Mouse (Mus musculus) erythroblast, adult 5-6 weeks (primary cell): Measurements from ENCODE around the gene Gk5. TPM values are rescaled to one million over a fixed set of nuclear protein-coding genes. Genes with fewer than 3 reads are reported as not detected.
"Not testable (repeated sequence)": the region's sequence is repeated elsewhere in the genome, so short reads cannot be mapped to it uniquely, and the experiment has no call there.

Source experiments
- ATAC-seq: replicated peaks from 2 replicates; pipeline ENCODE4 v1.8.0; 2016; ENCODE audit warnings: moderate number of reproducible peaks, mild to moderate bottlenecking, moderate TSS enrichment, inconsistent platforms; ENCODE audit not compliant: poor library complexity, low FRiP score, severe bottlenecking
- total RNA-seq, 2 experiments: library from RNA; stranded (forward) in 1 of 2; stranded (reverse) in 1 of 2; fragments of 150-400 nt in 1 of 2; fragments of 200-764, 138-1000 nt in 1 of 2; gene quantifications; 2 replicates each; pipeline versions ENCODE4 v1.2.3 to v1.2.4; 2015 to 2017; ENCODE audit warnings: low replicate concordance in 2 of 2

Gene Gk5
- total RNA-seq, 2 experiments from 2014 or later: 2.4 to 3.1 TPM

GRCm38 (mm10) chr9:96142499-96142898, 23.3 kb downstream of the Gk5 start:
- ATAC-seq: no peak

GRCm38 (mm10) chr9:96143633-96144032, 24.5 kb downstream of the Gk5 start:
- ATAC-seq: no peak

- ATAC-seq: no peak
Measured at GRCm38 (mm10) chr9:96144883-96145282, 25.7 kb downstream of the Gk5 start.

- ATAC-seq: no peak
Measured at GRCm38 (mm10) chr9:96152801-96153200, 33.6 kb downstream of the Gk5 start.

GRCm38 (mm10) chr9:96158431-96158830, 39.3 kb downstream of the Gk5 start:
- ATAC-seq: no peak

GRCm38 (mm10) chr9:96159047-96159446, 39.9 kb downstream of the Gk5 start:
- no peak for ATAC-seq

GRCm38 (mm10) chr9:96160767-96161166, 41.6 kb downstream of the Gk5 start:
- ATAC-seq: no peak

- no peak for ATAC-seq
Measured at GRCm38 (mm10) chr9:96162421-96162820, 43.3 kb downstream of the Gk5 start.

DNA sequence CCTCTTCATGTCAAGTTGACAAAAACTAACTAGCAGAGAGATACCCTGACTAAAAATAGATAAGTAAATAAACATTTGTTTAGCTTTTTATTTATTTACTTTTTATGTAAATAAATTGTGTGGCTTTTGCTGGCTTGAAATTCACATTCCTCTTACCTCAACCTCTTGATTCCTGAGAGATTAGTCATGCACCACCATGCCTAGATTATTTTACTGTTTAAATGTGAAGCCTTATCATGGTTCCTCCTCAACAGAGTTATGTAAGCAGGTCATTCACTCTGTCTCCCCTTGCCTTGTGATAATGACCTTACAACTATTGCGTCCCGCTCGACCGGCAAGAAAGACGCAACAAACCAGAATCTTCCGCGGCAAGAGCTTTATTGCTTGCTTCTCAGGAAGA, 44.3 kb downstream of the Gk5 start:
- no peak for ATAC-seq

GRCm38 (mm10) chr9:96163983-96164382, 44.8 kb downstream of the Gk5 start:
- not testable (repeated sequence) for ATAC-seq

DNA sequence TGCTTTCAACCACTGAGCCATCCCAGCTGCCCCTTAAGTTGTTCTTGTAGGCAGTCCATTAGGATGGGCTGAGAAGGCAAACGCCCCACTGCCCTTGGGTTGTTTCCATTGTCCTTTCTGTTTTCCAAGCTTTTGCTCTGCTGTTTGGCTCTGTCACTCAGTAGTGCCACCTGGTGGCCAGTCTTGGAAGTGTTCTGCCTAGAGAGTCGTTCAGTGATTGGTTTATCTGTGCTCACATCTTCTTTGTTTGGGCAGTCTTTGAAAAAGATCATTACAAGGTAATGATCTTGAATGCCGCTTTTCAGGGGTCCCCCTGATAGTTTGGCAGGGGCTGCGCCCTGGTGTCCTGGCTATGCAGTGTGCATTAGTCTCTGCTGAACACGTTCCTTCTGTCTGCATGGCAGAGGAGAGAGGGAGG, 48.0 kb downstream of the Gk5 start:
- ATAC-seq: peak; percentile 85

DNA sequence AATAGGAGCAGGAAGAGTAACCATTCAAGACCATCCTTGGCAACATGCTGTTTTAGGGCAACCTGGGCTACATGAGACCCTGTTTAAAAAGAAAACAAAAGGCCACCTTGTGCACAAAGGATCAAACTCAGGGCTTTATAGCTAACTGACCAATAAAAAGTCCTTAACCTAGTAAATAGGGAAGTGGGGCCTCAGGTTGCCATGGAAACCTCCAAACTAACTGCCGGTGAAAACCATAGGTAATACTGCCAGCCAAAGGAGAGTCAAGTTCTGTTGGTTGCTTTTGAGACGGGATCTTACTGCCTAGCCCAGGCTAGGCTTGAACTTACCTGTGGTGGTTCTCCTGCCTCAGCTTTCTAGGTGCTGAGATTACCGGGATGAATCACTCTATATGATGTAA, 51.4 kb downstream of the Gk5 start:
- no peak for ATAC-seq

DNA sequence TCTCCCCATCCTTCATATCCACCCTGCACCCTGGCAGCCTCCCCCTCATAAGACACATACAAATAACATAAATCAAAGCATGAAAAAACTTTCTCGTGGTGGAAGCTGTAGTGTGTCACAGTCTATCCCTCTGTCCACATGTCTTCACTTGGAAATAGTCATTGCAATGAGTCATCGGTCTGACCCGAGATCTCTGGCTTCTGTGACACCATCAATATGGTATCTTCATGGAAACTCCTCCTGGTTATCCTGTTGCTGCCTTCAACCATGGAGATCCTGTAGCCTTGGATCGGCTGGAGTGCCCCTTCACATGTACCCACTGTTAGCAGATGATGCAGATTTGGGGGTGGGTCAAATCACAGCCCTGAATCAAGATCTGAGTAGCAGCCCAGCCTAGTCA, 65.7 kb downstream of the Gk5 start:
- ATAC-seq: no peak

- no peak for ATAC-seq
Measured at GRCm38 (mm10) chr9:96186701-96187100, 67.5 kb downstream of the Gk5 start.

- peak; percentile 96 for ATAC-seq
Measured at GRCm38 (mm10) chr9:96195885-96196622, 76.9 kb downstream of the Gk5 start, which contains the start of gene Tfdp2. Tfdp2 (plus strand) TSS chr9:96196275.

DNA sequence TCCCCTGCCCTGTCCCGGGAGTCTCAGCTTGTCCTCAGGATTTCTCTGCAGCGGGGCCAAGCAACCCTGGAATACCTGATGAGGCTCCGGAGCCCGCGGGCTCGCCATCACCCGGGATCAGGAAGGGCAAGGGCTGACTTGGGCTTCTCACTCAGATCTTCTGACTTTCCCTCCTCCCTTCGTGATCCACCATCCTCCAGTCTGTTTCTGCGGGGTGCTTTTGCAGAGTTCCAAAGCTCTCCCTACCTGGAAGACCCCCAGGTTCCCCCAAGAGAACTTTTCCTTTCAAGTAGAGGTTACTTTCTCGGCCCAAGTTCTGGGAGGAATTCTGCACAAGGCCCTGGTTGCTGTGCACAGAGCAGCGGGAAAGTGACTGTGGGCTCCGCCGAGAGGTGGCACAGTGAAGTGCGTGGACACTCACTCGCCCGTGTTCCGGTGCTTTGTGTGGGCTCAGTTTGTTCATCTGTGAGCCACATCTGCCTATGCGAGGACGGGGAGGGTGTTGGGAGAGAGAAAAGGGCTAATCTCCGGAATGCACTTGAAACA, 77.5 kb downstream of the Gk5 start:
- ATAC-seq: peak; percentile 79

GRCm38 (mm10) chr9:96197806-96198205, 78.6 kb downstream of the Gk5 start:
- no peak for ATAC-seq

DNA sequence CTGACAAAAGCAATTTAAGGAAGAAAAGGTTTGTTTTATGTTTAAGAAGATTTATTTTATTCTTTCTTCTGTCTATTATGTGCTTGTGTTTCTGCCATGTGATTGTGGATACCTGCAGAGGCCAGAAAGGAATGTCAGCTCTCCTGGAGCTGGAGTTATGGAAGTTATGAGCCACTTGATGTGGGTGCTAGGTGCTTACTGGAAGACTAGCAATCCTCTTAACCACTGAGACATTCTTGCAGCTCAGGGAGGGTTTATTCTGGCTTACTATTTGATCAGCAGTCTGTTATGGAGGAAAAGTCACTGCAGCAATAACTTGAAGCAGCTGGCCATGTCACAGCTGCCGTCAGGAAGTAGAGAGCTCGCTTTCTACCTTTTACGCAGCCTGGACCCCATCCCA, 84.5 kb downstream of the Gk5 start:
- ATAC-seq: no peak

- ATAC-seq: peak; percentile 60; the same call in 1 of the 2 replicates
Measured at GRCm38 (mm10) chr9:96207428-96207827, 88.3 kb downstream of the Gk5 start.

- no peak for ATAC-seq
Measured at GRCm38 (mm10) chr9:96213036-96213645, 94.0 kb downstream of the Gk5 start.

DNA sequence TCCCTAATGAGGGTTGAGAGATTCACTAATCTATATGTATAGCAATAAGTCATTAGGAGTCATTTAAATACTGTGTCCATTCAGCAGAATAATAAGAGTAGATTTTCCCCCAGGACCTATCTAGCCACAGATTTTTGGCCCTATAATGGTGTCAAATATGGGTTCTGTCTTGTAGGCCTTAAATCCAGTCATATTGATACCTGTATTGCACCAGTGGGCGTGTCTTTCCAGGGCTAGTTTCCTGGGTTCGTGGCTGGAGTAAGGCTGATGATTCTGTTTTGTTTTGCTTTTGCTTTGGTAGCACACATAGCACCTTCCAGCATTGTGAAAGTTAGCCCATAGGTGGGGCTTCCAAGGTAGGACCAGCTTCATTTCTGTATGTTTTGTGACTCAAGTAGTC, 95.0 kb downstream of the Gk5 start:
- no peak for ATAC-seq
